Mouse (Mus musculus): Measurements from ENCODE around the gene Ppl. TPM values are rescaled to one million over a fixed set of nuclear protein-coding genes. Genes with fewer than 3 reads are reported as not detected.

Ppl gene
- 1 to 10 TPM; 4.9 to 6.8 TPM for total RNA-seq (2021)
- long read RNA-seq, experiment 1 = 0 reads
- long read RNA-seq, experiment 2, partial matches to known transcripts = 1 of 1 reads
- long read RNA-seq, experiment 2, other reads (novel, unspliced or antisense) = 0 of 1 reads

DNA sequence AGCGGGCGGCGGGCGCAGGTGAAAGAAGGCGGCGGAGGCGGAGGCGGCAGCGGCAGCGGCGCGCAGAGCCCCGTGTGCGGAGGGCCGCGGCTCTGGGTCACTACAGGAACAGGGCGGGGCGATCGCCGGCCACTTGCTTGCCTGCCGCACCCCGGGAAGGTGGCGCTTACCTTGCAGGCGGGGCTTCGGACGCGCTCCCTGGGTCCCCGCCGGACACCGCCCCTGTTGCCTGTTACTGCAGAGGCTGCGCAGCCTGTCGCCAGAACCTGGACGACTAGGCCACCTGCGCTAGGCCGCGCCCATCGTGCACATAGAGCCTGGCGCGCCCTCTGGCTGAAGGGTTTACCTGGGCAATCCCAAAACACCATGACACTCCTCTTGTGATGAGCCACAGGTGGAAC lies at the start of gene Ppl:
TSS of gene Ppl (minus strand) at position 21 of the 401 bp plus-strand sequence.
- peak; percentile 69 to 81 for DNase-seq

DNA sequence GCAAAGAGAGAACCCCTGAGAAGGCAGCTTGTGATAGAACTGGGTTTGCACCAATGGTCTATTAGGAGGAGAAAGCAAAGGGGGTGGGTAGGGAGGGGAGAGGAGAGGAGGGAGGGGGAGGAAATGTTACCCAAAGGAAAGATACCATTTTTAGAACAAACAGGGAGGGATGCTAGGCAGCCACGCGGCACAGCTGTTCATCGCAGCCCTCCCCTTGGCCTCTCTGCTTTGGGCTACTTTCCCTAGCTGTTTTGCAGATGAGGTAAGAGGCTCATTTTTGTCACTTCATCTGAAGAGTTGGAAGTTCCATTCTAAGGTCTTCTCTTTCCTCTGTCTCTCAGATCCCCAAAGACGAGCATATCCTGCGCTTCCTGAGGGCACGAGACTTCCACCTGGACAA lies 40.4 kb upstream of the Ppl start:
- DNase-seq = no peak

DNA sequence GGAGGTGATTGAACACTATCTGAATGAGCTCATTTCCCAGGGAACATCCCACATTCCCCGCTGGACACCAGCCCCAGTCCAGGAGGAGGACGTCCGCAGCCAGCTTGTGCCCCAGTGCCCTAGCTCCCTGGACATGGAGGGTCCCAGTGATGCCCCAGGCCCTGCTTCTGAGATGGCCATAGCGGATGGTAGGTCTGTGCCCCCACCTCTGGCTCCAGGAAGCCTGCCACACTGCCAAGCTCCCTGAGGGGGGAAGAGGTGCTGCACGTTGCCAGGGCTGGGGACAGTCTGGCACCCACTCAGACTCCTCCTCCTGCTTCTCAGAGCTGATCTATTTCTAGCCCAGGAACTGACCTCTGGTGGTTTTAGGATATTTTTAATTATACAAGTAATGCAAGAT lies 36.6 kb upstream of the Ppl start:
- peak; percentile 70 to 77 for DNase-seq

DNA sequence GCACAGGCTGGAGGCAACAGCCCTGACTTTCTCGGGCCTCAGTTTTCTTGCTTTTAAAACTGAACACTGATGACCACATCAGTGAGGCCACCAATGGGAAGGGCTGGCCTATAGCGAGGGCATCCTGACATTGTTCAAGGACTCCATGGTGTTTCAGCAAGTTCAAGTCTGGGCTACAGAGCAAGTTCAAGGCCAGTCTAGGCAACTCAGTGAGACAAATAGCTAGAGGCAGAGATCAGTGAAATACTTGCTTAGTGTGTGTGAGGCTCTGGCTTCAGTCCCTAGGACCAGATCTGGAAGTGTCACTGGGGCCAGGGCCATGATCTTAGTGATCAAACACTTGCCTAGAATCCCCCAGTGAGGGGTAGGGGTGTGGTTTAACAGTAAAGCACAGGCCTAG lies 35.8 kb upstream of the Ppl start:
- DNase-seq = no peak

DNA sequence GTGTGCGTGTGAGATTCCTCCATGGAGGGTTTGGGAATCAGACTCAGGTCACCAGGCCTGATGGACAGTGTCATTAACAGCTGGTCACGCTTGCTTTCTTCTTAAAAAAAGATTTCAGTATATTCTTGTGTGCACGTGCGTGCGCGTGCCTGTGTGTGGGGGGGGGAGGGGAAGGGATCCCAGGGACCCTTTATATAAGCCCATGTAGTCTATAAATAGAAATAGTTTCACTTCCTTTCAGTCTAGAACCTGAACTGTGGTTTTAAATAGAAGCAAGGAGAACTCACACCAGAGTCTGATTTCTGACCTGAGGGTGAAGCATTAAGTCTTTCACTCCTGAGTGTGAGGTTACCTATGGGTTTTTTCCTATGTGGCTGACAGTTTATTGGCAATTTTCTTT lies 32.1 kb upstream of the Ppl start:
- no peak for DNase-seq

DNA sequence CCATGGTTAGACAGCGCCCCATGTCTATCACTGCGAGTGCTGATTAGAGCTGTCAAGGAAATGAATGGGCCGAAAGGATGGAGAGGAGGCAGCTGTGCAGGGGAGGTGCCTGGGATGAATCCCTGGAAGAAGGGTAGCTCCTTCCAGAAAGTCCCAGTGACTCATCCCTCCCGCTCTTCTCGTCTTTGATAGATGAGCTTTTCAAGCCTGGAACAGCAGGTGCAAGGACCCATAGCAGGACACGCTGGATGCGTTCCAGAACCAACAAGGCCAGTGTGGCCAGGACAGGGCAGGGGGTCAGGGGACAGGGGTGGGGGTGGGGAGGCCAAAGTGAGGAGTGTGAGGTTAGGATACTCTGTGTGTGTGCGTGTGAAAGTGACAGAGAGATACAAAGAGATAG lies 27.0 kb upstream of the Ppl start:
- no peak for DNase-seq

DNA sequence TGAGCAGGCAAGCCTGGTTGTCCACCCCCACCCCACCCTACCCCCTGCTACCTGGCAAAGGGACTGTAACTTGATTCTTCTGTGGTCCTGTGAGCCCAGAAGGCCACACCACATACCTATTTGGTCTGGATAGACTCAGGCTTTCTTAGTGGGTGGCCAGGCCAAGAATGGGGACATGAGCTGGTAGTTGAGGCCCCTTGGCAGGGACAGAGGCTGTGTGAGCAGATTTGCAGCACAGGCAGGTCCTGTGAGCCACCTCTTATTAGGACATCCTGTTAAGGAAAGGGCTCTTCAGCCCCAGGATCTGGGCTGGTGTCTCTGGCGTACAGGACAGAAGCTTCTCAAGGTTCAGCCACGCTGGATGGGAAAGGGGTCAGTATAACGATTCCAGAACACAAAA lies 24.9 kb upstream of the Ppl start:
- no peak for DNase-seq

DNA sequence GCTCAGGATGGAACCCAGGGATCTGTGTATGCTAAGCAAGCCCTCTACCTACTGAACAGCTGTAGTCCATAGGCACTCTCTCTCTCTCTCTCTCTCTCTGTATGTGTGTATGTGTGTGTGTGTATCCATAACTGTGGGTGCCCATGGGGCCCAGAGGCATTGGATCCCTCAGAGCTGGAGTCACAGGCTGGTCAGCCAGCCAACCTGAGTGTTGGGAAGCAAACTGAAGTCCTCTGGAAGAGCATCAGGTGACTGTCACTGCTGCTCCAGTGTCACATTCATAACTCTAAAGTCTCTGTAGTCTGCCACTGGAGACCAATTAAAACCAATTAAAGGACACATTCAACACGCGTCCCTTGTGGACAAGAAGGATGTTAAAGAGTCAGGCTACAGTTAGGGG lies 24.3 kb upstream of the Ppl start:
- DNase-seq = no peak

DNA sequence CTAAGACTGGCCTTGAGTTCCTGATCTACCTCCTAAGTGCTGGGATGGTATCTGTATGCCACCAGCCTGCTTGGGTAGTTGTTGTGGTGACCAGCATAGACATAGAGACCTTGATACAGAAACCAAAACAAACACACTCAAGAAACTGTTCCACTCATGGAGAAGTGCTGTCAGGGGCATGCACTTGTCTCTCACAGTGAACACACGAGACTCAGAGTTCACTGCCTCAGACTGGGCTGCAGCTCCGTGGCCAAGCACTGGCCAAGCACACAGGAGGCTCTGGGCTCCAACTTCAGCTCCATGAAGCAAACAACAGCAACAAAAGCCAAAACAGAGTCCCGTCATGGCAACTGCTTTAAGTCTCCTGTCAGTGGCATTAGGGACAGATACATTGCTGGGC lies 22.8 kb upstream of the Ppl start:
- DNase-seq = no peak

DNA sequence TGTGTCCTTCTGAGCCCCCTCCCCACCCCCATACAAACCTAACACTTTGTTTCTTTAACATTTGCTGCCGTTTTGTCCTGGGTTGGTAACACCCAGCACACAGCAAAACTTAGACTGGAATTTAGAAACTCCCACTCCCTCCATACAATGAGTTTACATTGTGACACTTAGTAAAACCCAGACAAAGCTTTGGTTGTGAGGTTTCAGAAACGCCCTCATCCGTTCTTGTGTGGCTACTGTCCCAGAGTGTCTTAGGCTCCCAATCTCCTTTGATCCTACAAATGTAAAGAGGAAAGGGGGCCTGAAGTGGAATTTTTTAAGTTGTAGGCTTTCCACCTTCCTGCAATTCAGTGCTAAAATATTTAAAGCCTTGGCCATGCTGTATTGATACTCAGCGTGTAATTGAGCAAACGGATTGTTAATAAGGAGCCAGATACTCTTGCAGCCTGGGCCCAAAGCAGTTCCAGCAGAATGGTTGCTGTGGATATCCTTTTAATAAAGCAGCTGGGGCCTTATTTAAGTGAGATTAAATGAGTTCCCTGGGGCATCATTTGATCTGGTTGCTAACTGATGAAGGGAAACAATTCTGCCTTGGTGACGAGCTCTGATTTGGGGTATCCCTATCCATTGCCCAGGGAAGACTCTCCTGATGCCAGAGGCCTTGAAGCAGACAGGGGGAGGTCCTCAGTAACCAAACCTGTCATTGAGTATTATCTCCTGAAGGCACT lies 21.2 kb upstream of the Ppl start:
- DNase-seq = no peak

DNA sequence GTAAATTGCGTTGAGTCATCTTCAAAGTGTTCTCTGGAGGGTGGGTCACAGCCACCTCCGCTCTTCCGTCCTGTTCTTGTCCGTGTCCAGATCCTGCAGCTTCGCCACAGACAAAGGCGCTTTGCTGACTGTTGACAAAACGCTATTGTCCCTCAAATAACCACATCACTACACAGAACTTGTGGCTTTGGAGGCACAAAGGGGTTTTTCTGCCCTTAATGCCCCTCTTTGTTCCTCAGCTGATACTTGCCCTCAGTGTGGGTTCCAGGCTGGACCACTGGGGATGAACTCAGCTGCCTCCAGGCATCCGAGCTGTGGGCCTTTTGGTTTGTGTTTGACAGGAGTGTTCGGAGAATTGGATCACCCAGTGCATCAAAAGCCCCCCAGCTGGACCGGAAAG lies 18.3 kb upstream of the Ppl start:
- no peak for DNase-seq

DNA sequence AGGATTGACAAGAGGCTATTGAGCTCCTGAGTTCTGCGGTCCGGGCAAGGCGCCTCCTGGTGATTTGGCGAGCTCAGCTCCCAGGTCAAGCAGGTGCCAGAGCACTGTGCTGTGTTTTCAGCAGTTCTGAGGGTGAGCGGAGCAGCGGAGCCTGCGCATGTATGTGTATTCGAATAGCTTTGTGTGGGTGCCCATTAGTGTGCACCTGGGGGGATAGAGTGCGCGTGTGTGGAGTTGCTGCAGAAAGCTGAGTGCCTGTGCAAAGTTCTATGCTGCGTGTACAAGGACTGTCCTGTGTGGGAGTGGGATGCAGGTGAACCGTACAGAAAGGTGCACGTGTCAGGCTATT lies 14.8 kb upstream of the Ppl start, which contains the start of gene Sec14l5:
TSS of gene Sec14l5 (plus strand) at position 73 of the 349 bp plus-strand sequence.
- no peak for DNase-seq

DNA sequence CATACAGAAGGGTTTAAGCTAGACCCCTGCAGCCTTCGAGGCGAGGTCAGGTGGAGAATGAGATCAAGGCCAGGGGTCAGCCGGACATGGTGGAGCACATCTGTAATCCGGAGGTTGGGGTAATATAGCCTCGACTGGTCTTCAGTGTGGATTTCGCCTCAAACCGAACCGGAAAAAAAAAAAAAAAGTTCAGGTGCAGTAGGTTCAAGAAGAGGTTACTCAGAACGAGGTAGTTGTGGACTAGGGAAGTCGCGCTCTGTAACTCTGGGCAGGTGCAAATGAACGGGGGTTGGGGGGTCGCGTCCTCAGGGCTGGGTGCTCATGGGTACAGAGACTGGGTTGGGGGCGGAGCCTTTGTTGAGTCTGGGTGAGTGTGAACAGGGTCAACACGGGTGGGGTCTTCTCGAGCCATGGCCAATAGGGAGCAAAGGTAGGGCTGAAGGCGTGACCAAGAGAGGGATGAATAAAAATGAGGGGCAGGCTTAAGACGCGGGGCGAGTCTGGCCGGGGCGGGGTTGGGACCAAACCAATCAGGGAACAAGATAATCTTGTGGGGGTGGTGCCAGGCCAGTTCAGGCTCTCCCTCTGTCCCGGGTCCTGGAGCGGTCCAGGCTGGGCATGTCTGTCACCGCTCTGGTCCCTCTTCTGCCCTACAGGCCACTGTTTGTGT lies 14.3 kb upstream of the Ppl start:
- DNase-seq = peak; percentile 65 to 72

DNA sequence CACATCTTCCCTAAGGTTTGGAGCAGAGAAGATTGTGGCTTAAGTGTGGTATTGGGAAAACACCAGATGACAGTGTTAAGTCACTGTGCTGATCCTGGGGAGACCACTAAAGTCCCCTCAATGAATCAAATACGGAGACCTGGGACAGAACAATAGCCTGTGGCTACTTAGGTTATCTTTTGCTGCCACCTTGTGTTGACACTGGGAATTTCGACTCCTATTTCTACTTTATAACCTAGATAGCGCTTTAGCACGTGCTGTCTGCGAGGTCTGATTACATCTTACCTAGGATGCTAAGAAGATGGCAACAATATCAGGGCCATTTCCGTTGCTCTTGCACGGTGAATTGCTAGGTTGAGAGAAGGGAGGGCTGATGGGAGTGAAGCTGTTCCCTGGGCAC lies 13.3 kb upstream of the Ppl start:
- DNase-seq = peak; percentile 71 to 88

DNA sequence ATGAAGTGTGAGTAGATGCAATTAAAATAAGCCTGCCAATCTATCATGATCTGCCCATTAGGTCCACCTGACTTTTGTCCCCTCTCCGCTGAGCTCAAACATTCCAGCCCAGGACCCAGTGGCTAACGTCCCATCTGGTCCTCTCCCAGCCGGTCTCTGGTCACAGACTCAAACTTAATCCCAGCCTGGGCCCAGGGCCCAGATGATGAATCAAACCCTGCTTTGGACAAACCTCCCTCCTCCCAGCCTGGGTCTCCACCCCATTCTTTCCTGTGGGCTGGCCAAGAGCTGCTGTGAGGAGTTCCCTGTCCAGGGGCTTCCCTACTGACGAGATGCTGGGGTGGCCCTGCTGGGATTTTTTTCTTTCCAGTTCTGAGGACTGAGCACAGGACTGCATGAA lies 7.5 kb upstream of the Ppl start:
- peak; percentile 78 to 85 for DNase-seq

DNA sequence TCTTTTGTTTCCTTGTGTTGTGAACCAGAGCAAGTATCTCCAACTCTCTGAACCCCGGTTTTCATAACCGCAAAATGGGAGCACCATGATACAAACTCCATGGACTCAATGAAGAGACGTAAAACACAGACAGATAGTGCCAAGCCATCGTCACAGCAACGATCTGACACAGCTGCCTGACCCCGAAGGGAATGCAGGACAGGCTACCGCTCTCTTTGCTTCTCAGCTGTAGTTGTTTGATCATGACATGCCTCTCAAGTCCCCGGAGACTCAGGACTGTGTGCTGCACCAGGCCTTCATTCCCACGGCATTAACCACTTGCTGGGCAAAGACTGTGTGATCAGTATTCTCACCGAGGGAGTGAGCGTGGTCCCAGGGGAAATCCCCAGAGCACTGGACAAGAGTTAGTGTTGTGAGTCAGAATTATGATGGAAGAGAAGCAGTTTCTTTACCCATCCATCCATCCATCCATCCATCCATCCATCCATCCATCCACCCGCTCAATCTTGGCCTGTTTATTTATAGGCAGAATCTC lies 4.9 kb upstream of the Ppl start:
- DNase-seq = no peak

DNA sequence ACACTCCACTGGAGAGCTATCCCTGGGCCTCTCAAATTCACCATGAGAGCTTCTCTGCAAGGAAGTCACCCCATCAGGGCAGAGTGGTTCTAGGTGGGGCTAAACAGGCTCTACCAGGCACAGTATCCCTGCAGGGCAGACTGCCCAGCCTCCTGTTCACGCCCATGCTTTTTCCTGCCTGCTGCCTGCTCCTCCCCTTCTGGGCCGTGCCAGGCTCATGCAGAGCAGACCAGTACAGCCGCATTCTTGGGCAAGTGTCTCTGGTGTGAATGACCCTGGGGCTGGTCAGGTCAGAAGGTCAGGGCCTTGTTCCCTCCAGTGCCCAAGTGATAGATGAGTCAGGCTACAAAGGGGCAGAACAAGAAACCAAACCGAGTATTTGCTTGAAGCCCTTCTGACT lies 4.3 kb upstream of the Ppl start:
- DNase-seq = peak; percentile 59 to 77

DNA sequence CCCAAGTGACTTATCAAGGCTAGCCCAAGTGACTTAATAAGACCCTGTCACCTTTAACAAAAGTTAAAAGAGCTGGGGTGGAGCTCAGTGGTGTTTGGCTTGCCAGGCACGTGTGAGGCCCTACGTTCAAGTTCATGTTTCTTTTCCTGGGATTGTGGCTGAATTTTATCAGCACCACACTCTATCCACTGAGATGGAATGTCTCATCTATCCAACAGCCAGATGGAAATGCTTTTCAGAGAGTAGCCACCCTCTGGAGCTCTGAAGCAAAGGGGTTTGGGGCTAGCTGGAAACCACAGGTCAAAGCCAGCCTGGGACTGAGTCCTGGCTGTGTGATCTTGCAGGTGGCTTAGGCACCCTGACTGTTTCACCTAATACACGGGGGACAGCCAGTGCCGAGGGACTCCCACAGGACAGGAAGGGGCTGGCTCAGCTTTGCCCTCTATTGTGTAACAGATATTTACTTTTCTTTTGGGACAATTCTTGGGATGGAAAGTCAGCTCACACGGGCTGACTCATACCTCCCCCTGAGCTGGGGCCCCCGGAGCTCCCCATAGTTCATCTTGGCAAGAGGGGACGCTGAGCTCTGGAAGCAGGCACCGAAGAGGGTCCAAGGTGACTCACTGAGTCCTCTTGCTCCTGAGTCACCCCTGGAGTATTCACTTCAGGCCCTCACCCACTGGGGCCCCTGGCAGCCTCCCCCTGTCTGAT lies 3.5 kb upstream of the Ppl start:
- DNase-seq = peak; percentile 62 to 71

DNA sequence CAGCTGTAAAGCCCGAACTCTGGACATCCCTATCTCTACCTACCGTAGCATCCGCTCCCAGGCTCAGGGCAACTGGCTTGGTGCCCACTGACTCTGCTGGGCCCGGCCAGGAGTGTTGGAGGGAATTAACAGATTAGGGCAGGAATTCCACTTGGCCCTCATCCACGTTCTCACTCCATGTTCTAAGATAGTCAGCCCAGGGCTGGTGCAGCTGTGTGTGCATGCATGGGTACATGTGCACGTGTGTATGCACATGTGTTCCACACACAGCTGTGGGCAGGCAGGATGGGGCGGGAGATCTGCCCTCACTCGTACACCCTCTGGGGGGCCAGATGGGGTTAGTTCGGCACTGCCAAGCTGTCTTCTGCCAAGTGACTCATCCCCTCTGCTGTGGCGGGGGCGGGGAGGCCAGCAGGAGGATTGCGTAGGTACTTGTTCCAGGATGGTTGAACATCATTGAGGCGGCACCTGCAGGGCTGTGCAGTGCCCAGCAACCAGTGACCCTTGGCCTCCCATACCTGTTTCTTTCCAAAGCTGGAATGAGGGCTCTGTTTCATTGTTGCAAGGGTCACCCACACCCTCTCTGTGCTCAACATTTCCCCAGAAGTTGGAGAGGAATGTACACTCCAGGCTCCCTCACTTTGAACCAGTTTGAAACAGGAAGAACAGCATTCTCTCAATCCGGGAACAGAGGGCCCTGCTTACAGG lies 2.6 kb upstream of the Ppl start:
- DNase-seq = peak; percentile 75 to 83

DNA sequence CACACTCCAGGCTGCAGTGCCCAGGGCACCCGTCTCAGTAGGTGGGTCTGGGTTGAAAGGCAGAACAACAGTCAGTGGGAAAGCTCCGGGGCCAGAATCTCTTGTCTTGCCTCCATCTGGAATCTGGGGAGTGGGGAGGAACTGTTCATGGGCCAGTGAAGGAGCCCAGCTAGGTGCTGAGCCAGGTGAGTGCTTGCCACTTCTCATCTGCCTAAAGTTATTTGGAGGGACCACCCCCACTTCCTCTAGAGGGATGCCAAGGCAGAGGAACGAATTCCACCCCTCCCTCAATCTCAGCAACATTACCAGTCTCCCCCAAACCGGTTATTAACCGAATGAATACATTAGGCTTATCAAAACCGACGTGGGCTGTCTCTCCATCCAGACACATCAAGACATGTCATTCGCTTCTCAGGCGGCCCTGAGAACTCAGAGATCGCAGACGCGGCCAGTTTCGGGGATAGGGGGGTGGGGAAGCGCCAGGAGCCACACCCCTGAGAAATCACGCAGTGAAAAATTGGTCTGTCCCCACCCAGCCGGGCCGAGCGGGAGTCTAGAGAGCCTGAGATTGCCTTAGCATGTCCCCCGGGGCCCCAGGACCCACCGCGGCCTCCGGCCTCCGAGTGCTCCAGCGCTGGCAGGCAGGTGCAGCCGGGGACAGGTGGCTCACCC lies 834 bp downstream of the Ppl start:
- DNase-seq = peak; percentile 60 to 62

DNA sequence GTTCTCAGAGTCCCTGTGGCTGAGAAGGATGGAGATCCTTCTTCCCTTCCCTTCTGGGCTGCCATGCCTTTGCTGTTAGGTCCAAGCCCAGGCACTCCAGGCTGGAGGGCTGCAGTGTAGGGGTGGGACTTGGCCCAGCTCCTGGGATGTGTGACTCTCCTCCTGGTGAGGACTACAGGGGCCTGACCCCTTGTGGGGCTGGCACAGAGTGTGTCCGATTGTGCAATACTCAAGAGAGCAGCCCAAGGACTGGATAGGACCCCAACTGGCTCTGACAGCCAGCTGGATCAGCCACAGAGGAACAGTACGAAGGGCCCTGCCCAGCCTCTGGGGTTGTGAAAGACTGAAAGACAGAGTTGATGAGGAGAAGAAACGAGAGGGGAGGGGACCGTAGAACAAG lies 1.5 kb downstream of the Ppl start:
- DNase-seq = peak; percentile 93 to 94

DNA sequence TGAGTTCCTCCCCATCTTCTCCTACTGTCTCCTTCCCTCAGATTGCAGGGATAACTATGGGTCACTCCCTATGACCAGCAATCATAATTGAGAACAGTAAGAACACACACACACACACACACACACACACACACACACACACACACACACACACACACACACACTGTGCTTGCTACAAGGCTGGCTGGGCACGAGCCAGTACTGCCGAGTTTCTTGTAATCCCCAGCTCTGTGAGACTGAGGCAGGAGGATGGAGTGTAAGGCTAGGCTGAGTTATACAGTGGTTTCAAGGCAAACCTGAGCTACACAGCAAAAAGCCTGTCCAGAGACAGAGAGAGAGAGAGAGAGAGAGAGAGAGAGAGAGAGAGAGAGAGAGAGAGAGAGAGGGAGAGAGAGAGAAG lies 2.0 kb downstream of the Ppl start:
- no peak for DNase-seq
